Mouse (Mus musculus): ENCODE results near the gene Fam227a. TPM values are rescaled to one million over a fixed set of nuclear protein-coding genes. Genes with fewer than 3 reads are reported as not detected.
A peak's percentile ranks its signal among the peaks of the same experiment; 100 is the strongest.

The Fam227a gene
- polyA plus RNA-seq (2014; fragmentation: Nextera tagmentation; extraction: Ambion mirVana), result 1.4 and 1.5 TPM in 2 replicates

GRCm38 (mm10) chr15:79658531-79659375 is at the start of gene Fam227a, which contains the start of gene Cby1:
Gene Fam227a, minus strand, starts transcription at chr15:79658956.
Gene Cby1, plus strand, starts transcription at chr15:79659199.
- peak; percentile 87 for ATAC-seq (ENCODE audit: insufficient read depth)
- H3K27me3 ChIP-seq (ENCODE audit: insufficient read depth, low read length), result no peaks in the 10 kb centered on the region
- H3K4me3 ChIP-seq (ENCODE audit: low read depth, low read length), result peak within 1 kb of the TSS; percentile 73
- peak within 1 kb of the TSS; percentile 71 for H3K9ac ChIP-seq
- H3K36me3 ChIP-seq (ENCODE audit: insufficient read depth), result peaks cover 8% of the 10 kb centered on the region; the same call in 1 of the 2 replicates
- peak within 1 kb of the TSS; percentile 95 for H3K27ac ChIP-seq (ENCODE audit: low read depth)
- peak; percentile 97 for DNase-seq
- H3K4me1 ChIP-seq (ENCODE audit: insufficient read depth), result peaks cover 5% of the 10 kb centered on the region; the same call in 1 of the 2 replicates
- WGBS, result under 1% methylated on average over 55 of the region's 55 CpGs
- TF ChIP-seq CTCF (IDR thresholded peaks at IDR 0.05; ENCODE audit: low read depth), result no peak
- H3K9me3 ChIP-seq (ENCODE audit: low read depth, low read length), result no peaks in the 10 kb centered on the region
- peak within 1 kb of the TSS; percentile 97 for H3K4me2 ChIP-seq

- Histone ChIP-seq H3K4me2 (no peak overlapping the region), H3K27ac (ENCODE audit: low read depth) (no peak overlapping the region), H3K4me3 (ENCODE audit: low read depth, low read length) (no peak overlapping the region), H3K4me1 (ENCODE audit: insufficient read depth) (no peaks in the 10 kb centered on the region), H3K9me3 (ENCODE audit: low read depth, low read length) (no peaks in the 10 kb centered on the region), H3K27me3 (ENCODE audit: insufficient read depth, low read length) (no peaks in the 10 kb centered on the region), H3K36me3 (ENCODE audit: insufficient read depth) (peaks cover 65% of the 10 kb centered on the region), H3K9ac (no peak overlapping the region)
- ATAC-seq (ENCODE audit: insufficient read depth) (no peak), DNase-seq (no peak)
- no peak for TF ChIP-seq CTCF (IDR thresholded peaks at IDR 0.05; ENCODE audit: low read depth)
- WGBS, result 93% methylated on average over 5 of the region's 5 CpGs
Measured at GRCm38 (mm10) chr15:79708229-79708822, 49.6 kb upstream of the Fam227a start.

GRCm38 (mm10) chr15:79706603-79707214 is 48.0 kb upstream of the Fam227a start:
- ATAC-seq (ENCODE audit: insufficient read depth) (no peak), DNase-seq (no peak)
- no peak overlapping the region for H3K4me3 ChIP-seq (ENCODE audit: low read depth, low read length)
- H3K27ac ChIP-seq (ENCODE audit: low read depth), result no peak overlapping the region
- H3K9ac ChIP-seq, result no peak overlapping the region
- H3K27me3 ChIP-seq (ENCODE audit: insufficient read depth, low read length), result no peaks in the 10 kb centered on the region
- 77% methylated on average over 17 of the region's 17 CpGs for WGBS
- H3K4me2 ChIP-seq, result no peak overlapping the region
- peaks cover 51% of the 10 kb centered on the region for H3K36me3 ChIP-seq (ENCODE audit: insufficient read depth)
- H3K4me1 ChIP-seq (ENCODE audit: insufficient read depth), result no peaks in the 10 kb centered on the region
- no peaks in the 10 kb centered on the region for H3K9me3 ChIP-seq (ENCODE audit: low read depth, low read length)
- TF ChIP-seq CTCF (IDR thresholded peaks at IDR 0.05; ENCODE audit: low read depth), result no peak

GRCm38 (mm10) chr15:79697558-79698187 is 38.9 kb upstream of the Fam227a start:
- 66% methylated on average over 9 of the region's 9 CpGs for WGBS
- no peak for ATAC-seq (ENCODE audit: insufficient read depth)
- no peak for TF ChIP-seq CTCF (IDR thresholded peaks at IDR 0.05; ENCODE audit: low read depth)
- H3K9me3 ChIP-seq (ENCODE audit: low read depth, low read length), result no peaks in the 10 kb centered on the region
- no peak overlapping the region for H3K27ac ChIP-seq (ENCODE audit: low read depth)
- no peaks in the 10 kb centered on the region for H3K4me1 ChIP-seq (ENCODE audit: insufficient read depth)
- H3K4me3 ChIP-seq (ENCODE audit: low read depth, low read length), result no peak overlapping the region
- H3K9ac ChIP-seq, result no peak overlapping the region
- DNase-seq, result no peak
- H3K27me3 ChIP-seq (ENCODE audit: insufficient read depth, low read length), result no peaks in the 10 kb centered on the region
- peaks cover 22% of the 10 kb centered on the region; the same call in 1 of the 2 replicates for H3K36me3 ChIP-seq (ENCODE audit: insufficient read depth)
- no peak overlapping the region for H3K4me2 ChIP-seq

- WGBS, result 83% methylated on average over 6 of the region's 6 CpGs
- Histone ChIP-seq H3K9ac (no peak overlapping the region), H3K27ac (ENCODE audit: low read depth) (no peak overlapping the region), H3K27me3 (ENCODE audit: insufficient read depth, low read length) (no peaks in the 10 kb centered on the region), H3K36me3 (ENCODE audit: insufficient read depth) (peaks cover 22% of the 10 kb centered on the region; the same call in 1 of the 2 replicates), H3K4me3 (ENCODE audit: low read depth, low read length) (no peak overlapping the region), H3K4me2 (no peak overlapping the region), H3K4me1 (ENCODE audit: insufficient read depth) (peaks cover 5% of the 10 kb centered on the region; the same call in 1 of the 2 replicates), H3K9me3 (ENCODE audit: low read depth, low read length) (no peaks in the 10 kb centered on the region)
- ATAC-seq (ENCODE audit: insufficient read depth), result no peak
- DNase-seq, result no peak
- no peak for TF ChIP-seq CTCF (IDR thresholded peaks at IDR 0.05; ENCODE audit: low read depth)
Measured at GRCm38 (mm10) chr15:79697011-79697410, 38.3 kb upstream of the Fam227a start.

- H3K4me3 ChIP-seq (ENCODE audit: low read depth, low read length), result no peak overlapping the region
- ATAC-seq (ENCODE audit: insufficient read depth) (no peak), DNase-seq (no peak)
- H3K27me3 ChIP-seq (ENCODE audit: insufficient read depth, low read length), result no peaks in the 10 kb centered on the region
- TF ChIP-seq CTCF (IDR thresholded peaks at IDR 0.05; ENCODE audit: low read depth), result no peak
- H3K4me1 ChIP-seq (ENCODE audit: insufficient read depth), result peaks cover 10% of the 10 kb centered on the region; the same call in 1 of the 2 replicates
- H3K4me2 ChIP-seq, result no peak overlapping the region
- 95% methylated on average over 2 of the region's 2 CpGs for WGBS
- peaks cover 22% of the 10 kb centered on the region; the same call in 1 of the 2 replicates for H3K36me3 ChIP-seq (ENCODE audit: insufficient read depth)
- H3K9me3 ChIP-seq (ENCODE audit: low read depth, low read length), result no peaks in the 10 kb centered on the region
- H3K27ac ChIP-seq (ENCODE audit: low read depth), result no peak overlapping the region
- H3K9ac ChIP-seq, result no peak overlapping the region
Measured at GRCm38 (mm10) chr15:79696508-79696907, 37.8 kb upstream of the Fam227a start.
